Mouse (Mus musculus) left cerebral cortex, postnatal 14 days (tissue): ENCODE results near the gene Tsacc. TPM values are rescaled to one million over a fixed set of nuclear protein-coding genes. Genes with fewer than 3 reads are reported as not detected.
A peak's percentile ranks its signal among the peaks of the same experiment; 100 is the strongest.

Source experiments
- DNase-seq, 2 experiments: peaks; one replicate each; pipeline ENCODE4 v3.0.0; 2021 to 2022; ENCODE audit warnings: low spot score in 2 of 2, mixed read lengths in 1 of 2
- intact Hi-C: fragments of 180-260 bp; cut with DNase I; formaldehyde crosslinking; loops from one replicate; pipeline ENCODE4 v1.15.1; 2025
- total RNA-seq, 2 experiments: library from RNA; stranded (reverse); gene quantifications; 2 replicates each; pipeline ENCODE4 v1.2.3; 2021

Gene Tsacc
- total RNA-seq, 2 experiments from 2014 or later = 2.6 to 3.9 TPM

GRCm38 (mm10) chr3:88245811-88246210 lies 51.0 kb downstream of the Tsacc start:
- peak; percentile 80 to 88 for DNase-seq
- intact Hi-C loops = loop anchor here (5.0 kb wide), 1 partner anchor 36 kb away; no protein-coding TSS in a partner anchor

- peak in 1 of 2 experiments; percentile 72 for DNase-seq
- intact Hi-C loops = loop anchor here (5.0 kb wide), 1 partner anchor 157 kb away; no protein-coding TSS in a partner anchor
These were observed 52.7 kb downstream of the Tsacc start for GRCm38 (mm10) chr3:88244071-88244470.

- intact Hi-C loops = loop anchor here (1.0 to 5.0 kb wide), 2 partner anchors 50 to 155 kb away; no protein-coding TSS in a partner anchor
These were observed 54.3 kb downstream of the Tsacc start for GRCm38 (mm10) chr3:88242531-88242930.

GRCm38 (mm10) chr3:88241045-88241786 lies 55.6 kb downstream of the Tsacc start:
- intact Hi-C loops = loop anchor here (5.0 kb wide), 1 partner anchor 154 kb away; no protein-coding TSS in a partner anchor
- no peak for DNase-seq

More at GRCm38 (mm10) chr3:88242531-88242930, 54.3 kb downstream of the Tsacc start:
- DNase-seq = peak; percentile 81 to 89

- DNase-seq = no peak
These were observed 57.4 kb downstream of the Tsacc start for GRCm38 (mm10) chr3:88239446-88239845.

GRCm38 (mm10) chr3:88238866-88239391 lies 57.9 kb downstream of the Tsacc start:
- intact Hi-C loops = no loop called here
- no peak for DNase-seq

More at GRCm38 (mm10) chr3:88239446-88239845, 57.4 kb downstream of the Tsacc start:
- intact Hi-C loops = no loop called here

- intact Hi-C loops = no loop called here
- DNase-seq = no peak
These were observed 59.1 kb downstream of the Tsacc start for GRCm38 (mm10) chr3:88237556-88238194.

DNA sequence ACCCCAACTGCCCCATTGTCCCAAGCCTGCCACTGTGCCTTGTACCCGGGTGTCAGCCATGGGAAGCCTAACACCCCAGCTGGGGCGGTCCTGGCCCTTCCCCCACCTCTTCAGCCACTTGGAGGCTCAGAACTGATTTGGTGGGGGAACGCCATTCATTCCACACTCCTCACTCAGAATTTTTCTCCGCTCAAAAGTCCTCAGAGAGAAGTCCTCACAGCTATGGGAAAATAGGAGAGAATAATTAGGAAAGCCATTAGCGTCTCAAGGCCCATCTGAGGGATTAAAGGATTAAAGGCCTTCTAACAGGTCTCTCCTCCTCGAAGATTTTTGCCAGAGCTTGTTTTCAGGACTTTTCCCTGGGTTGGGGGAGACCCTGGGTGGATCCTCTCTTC lies 59.6 kb downstream of the Tsacc start:
- no peak for DNase-seq
- intact Hi-C loops = no loop called here

GRCm38 (mm10) chr3:88235616-88236015 lies 61.2 kb downstream of the Tsacc start:
- DNase-seq = no peak
- intact Hi-C loops = no loop called here

DNA sequence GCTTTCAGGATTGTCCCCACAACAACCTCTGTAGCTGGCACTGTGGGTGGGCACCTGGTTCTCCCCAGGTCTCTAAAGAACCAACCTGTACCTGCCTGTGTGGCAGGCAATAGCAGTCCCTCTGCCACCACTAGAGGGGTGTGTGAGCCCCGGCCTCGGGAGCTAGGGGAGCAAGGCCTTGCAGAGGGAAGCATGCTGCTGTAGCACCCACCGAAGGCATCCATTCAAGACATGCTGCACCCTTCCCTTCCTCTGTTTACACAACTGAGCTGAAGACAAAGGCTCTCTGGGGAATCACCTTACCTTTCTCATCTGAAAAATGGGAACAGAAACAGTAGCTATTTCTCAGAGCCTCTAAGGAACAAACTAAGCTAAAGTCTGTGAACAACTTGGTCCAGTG lies 61.6 kb downstream of the Tsacc start:
- no peak for DNase-seq
- intact Hi-C loops = no loop called here

DNA sequence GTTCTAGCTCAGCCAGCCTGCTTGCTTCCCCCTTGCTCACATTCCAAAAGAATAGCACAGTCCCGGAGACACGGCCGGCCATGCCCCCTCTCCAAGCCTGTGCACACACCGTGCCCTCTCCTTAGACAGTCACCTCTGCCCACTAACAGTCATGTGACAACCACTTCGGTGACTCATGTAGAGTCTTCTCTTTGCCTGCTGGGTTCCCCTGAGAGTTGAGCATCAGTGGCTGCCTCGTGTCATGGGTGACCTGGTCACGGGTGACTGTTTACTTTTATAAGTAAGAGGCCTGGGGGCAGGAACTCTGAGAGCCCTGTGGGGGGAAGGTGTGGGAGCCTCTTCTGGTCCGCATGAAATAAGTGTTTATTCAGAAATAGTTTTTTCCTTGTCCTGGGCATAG lies 62.8 kb downstream of the Tsacc start:
- intact Hi-C loops = no loop called here
- no peak for DNase-seq

GRCm38 (mm10) chr3:88232851-88233649 lies 63.7 kb downstream of the Tsacc start:
- intact Hi-C loops = no loop called here
- DNase-seq = no peak

Other genes starting within 250 kb of the Tsacc start
- 10 to 100 TPM; 60.8 to 64.2 TPM for gene Naxe, start 238.5 kb downstream of the Tsacc start, total RNA-seq
- not detected for gene Ttc24, start 218.7 kb downstream of the Tsacc start, total RNA-seq
- gene Iqgap3, start 215.0 kb downstream of the Tsacc start, total RNA-seq = 1 to 10 TPM in 1 of 2 experiments, under 1 TPM in 1; 0.66 to 1.2 TPM
- 100 to 1,000 TPM; 196 to 201 TPM for gene Mef2d, start 154.6 kb downstream of the Tsacc start, total RNA-seq
- gene Rhbg, start 42.3 kb downstream of the Tsacc start, total RNA-seq = under 1 TPM in 1 of 2 experiments, not detected in 1; 0.18 TPM
- gene Gm38392, start 9.8 kb downstream of the Tsacc start, total RNA-seq = under 1 TPM in 1 of 2 experiments, not detected in 1; 0.49 TPM
- 100 to 1,000 TPM; 163 to 170 TPM for gene Cct3, start 117 bp upstream of the Tsacc start, total RNA-seq
- gene Glmp, start 28.0 kb upstream of the Tsacc start, total RNA-seq = 10 to 100 TPM; 84.4 to 93.6 TPM
- gene Tmem79, start 39.1 kb upstream of the Tsacc start, total RNA-seq = under 1 TPM; 0.99 TPM
- 10 to 100 TPM; 69.6 to 72.0 TPM for gene Smg5, start 39.3 kb upstream of the Tsacc start, total RNA-seq
- gene Paqr6, start 67.6 kb upstream of the Tsacc start, total RNA-seq = 1 to 10 TPM; 2.5 to 3.3 TPM
- gene Bglap3, start 75.7 kb upstream of the Tsacc start, total RNA-seq = under 1 TPM in 1 of 2 experiments, not detected in 1; 0.36 TPM
- gene Bglap2, start 81.7 kb upstream of the Tsacc start, total RNA-seq = 1 to 10 TPM in 1 of 2 experiments, not detected in 1; 1.4 TPM
- gene Bglap, start 87.5 kb upstream of the Tsacc start, total RNA-seq = 1 to 10 TPM; 1.5 to 1.8 TPM
- gene Pmf1, start 113.3 kb upstream of the Tsacc start, total RNA-seq = 1 to 10 TPM; 5.7 to 7.8 TPM
- 10 to 100 TPM; 69.6 to 71.3 TPM for gene Slc25a44, start 128.1 kb upstream of the Tsacc start, total RNA-seq
- gene Sema4a, start 164.2 kb upstream of the Tsacc start, total RNA-seq = 10 to 100 TPM; 51.3 to 57.7 TPM
- gene Lmna, start 213.0 kb upstream of the Tsacc start, total RNA-seq = 10 to 100 TPM; 50.0 to 54.2 TPM
- 1 to 10 TPM; 3.3 to 4.2 TPM for gene Mex3a, start 235.4 kb upstream of the Tsacc start, total RNA-seq